Mouse (Mus musculus) right cerebral cortex, postnatal 14 days (tissue): ENCODE results near the gene Trim29.

Source experiments
- DNase-seq: peaks from one replicate; pipeline ENCODE4 v3.0.0; 2022

Gene Trim29

DNA sequence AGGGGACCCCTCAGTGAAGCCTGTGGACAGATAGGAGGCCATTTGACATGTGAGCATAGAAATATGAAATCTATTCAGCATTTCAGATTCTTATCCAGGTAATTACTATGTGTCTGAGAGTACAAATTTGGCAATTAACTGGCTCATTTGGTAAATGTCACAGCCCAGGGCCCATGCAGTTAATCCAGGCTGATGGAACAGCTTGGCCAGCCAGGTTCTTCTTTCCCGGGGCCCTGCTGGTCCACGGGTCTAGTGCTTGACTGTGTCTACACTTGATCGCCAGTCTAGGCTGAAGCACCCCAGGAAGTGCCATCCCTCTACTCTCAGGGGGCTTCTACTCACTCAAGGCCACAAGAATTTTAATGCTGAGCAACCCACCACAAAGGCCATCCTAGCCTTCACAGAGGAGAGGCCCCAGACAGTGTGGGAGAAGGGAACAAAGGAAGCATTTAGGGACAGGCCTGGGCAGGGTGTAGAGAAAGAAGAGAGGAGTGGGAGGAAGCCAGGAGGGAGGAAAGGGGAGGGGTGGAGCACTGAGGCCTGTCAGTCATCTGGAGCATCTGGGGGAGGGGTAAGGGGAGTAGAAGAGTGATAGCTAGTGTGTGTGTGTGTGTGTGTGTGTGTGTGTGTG lies 4.8 kb downstream of the Trim29 start:
- DNase-seq: no peak

DNA sequence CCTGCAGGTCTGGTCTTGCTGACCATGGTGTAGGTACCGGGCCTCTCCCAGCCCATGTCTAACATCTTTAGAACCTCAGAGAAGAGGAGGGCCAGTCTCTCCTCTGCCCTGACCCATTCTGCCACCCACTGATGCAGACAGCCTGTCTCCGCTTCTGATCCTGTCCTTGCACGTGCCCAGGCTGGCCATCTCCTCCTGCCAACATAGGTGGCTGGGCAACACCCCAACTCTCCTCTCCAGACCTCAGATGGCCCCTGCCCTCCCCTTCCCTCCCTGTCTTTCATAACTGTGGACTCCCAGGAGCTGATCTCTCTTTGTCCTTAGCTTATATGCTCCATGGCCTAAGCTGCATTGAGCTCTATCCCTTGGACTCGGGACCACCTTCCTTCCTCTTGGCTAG lies 5.8 kb downstream of the Trim29 start:
- DNase-seq: no peak

DNA sequence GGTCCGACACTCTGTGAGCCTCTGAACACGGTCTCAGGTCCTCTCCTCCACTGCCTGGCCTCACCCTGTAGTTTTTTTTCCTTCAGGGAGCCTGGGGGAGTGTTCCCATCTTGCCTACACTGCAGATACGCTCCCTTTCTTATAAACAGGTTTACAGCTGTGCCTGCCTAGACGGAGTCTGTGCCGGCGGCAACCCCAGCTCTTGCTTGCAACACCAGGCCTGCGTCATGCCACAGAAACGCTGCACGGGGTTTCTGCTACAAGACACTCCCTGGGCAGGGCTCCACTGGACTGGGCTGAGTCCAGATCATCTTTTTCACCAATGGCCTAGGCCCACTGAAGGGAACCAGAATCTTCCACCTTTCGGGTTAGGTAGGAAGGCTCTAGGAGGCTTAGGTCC lies 8.0 kb downstream of the Trim29 start:
- DNase-seq: no peak

DNA sequence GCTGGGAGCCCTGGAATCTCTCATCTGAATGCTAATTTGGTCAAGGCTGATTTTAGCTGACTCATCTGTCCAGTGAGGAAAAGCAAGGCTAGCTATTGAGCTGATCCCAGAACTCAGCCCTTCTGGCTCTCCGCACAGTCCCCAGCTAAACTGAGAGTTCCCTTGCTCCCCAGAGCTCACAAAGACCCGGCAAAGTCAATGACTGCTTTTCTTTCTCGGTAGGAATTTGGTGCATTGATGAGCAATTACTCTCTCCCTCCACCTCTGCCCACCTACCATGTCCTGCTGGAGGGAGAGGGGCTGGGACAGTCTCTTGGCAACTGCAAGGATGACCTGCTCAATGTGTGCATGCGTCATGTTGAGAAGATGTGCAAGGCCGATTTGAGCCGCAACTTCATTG lies 11.3 kb downstream of the Trim29 start:
- DNase-seq: no peak

DNA sequence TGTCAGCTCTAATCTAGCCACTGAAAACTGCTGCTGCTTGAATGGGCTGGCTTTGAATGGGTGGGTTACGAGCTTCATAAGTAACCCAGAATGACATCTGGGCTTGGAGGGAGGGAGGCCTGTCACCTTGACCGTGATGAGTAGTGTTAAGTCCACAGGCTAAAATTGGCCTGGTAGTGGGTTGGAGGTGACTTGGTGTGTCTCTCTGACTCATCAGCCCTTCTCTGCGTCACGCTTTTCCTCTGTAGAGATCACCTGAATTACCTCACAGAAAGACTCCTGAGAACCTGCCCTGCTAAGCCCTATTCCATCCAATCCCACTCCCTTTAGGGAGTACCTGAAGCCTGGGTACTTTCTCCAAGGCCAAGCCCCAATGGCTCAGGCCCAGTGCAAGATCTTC lies 12.0 kb downstream of the Trim29 start:
- no peak for DNase-seq

DNA sequence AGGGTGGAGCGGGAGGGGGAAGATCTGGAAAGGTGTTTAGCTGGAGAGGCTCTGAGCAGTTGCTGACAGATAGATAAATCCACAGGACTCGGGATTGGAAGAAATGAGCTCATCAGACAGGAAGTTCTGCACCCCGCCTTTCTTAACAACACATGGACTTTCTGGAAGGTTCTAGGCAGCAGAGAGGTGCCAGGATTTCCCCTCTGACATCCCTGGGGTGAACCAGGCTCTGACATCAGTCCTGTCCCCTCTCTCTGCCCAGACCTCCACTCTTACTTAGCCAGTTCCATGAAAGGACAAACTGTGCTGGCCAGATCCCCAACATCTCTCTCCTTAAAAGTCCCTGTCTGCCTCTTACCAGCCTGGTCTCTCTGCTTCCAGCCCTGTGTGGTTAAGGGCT lies 14.8 kb downstream of the Trim29 start:
- DNase-seq: no peak

DNA sequence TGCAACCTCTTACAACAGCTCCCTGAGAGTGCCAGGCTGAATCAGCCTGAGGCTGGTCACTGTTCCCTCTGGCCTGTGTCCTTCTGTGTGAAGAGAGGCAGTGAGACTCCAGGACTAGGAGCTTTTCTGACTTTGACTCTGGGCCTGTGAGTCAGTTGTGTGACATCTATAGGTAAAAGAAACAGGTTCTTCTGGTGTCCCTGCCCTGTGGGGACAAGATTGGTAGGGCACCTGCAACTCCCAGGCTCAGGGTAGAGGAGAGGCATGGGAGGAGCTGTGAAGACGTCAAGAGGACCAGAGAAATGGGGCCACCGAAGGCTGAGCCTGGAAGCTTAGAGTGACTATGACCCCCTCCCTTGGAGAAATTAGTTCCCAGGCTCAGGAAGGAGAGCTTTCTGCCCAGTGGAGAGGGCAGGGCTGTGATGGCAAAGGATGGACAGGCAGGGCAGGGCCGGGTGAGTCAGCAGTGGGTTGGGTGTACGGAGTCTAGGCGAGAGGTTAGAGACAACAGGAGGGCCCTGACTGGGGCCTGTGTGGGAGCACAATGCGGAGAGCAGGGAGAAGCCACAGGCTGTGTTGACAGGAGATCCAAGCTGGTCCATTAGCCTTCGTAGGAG lies 15.5 kb downstream of the Trim29 start:
- DNase-seq: no peak

DNA sequence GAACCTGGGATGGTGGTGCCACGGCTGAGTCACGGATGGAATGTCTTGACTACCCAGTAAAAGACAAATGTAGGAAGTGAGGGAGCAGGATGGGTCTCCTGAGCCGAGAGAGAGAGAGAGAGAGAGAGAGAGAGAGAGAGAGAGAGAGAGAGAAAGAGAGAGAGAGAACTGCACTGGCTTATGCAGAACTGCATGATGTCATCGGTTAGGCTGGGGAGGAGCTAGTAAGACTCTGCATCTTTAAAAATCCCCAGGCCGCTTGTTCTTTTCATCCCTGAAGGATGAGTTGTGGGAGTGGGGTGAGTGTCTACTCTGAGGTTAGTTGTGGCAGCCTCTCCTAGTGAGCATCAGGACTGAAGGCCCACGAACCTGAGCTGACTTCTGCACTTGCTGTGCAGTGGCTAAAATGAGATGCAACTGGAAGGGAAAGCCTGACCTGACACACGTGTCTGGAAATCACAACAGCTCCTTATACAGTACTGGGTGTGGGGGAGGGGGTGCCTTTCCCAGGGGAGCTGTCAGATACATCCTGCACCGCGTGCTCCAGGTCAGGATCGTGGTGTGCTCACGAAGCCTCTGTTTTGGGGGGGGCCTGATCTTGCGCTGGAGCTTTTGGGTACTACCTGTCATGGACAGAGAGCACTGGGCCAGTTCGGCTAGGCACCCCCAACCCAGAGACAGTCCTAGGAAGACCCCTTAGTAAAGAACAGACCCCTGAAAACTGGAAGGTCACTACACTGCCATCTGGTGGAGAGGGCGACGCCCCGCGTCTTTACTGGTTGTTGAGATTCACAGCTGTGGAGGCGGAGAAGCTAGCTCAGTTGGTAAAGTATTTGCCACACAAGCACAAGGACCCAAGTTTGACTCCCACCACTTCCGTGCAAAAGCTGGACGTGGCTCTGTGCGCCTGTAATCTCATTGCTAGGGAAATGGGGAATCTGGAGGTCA lies 16.8 kb downstream of the Trim29 start:
- DNase-seq: no peak

DNA sequence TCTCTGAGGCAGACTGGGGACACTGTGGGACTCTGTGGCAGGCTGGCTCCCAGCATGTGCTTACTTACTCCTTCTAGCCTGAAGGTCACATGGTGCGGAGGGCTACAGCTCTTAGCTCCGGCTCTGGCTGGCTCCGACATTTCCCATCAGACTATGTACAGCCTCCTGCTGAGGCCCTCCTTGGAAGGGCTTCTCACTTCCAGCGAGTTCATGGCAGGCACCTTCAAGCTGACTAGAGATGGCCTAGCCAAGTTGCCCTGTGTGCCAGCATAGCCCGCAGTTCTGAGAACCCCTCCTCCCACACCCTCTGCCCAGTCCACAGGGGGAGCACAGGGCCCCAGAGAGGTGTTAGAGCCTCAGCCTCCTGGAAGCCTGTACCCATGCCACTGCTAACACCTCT lies 19.8 kb downstream of the Trim29 start:
- no peak for DNase-seq

DNA sequence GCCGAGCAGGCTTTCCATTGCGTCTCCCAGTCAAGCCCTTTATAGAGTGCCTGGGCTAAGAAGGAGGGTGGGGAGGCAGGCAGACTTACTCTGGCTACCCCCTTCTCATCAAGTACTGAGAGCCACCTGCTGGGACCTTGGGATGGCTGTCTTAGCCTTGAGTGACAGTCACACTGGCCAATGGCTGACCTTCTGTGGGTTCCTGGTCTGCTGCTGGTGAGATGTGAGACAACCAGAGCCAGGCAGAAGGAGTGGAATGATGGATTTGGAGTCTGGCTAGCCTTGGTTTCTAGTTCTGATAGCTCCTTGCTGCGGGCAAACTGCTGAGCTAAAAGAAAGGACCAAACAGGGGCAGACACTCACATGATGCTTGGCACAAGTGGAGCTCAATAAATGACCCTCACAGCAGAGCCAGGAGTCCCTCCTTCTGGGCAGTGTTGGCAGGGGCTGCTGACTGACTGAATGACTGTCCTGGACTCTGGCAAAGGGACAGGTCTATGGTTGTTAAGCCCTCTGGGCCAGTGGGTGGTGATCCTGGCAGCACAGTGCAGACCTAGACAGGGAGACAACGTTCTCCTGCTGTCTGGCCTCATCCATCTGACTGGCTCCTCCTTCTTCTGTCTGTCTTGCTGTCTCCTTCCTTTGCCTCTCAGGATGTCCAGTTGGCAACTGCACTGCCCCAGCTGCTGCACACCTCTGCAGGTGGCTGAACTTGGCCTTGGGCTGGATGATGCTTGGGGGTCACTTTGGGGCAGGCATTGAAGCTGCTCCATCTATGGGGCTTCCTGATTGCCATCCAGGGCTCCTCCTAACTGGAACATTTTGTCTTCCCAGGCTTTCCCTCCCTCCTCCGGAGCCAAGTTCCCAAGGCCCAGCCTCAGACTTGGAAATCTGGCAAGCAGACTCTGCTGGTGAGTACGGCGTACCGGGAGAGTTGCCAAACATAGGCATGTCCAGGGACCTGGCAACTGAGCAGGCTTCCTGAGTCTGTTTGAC lies 21.1 kb downstream of the Trim29 start:
- DNase-seq: peak; percentile 43

DNA sequence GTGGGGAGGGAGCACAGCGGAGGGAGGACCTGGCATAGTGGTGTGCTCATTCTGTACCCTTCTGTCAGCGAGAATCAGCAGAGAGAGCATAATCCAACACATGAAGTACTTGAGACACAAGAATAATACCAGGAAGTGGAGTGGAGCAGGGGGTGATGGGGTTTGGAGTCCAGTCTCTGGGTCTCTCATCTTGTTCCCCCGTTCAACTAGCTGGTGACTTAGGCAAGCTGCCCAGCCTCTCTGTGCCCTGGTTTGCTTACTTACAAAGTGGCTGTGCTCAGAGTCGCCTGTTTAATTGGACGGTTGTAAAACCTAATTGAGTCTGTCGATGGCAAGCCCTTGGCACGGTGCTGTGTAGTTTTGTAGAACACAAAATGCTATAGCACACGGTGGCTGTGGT lies 23.8 kb downstream of the Trim29 start:
- DNase-seq: no peak

DNA sequence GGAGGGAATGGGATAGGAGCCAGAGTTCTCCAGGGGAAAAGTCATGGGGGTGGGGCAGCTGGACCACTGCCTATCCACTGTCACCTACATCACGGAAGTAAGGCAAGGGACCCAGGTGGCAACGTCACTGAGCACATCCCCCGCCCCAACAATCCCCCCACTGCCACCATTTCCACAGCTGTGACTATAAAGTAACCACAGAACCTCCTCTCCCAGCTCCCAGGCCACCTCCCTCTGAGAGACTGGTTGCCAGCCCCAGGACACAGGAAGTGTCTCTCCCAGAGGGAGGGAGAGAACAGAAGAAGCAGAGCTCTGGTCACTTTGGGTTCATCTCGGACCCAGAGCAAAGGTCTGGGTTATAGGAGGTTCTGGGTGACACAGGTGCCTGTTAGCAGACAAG lies 27.0 kb downstream of the Trim29 start:
- no peak for DNase-seq

DNA sequence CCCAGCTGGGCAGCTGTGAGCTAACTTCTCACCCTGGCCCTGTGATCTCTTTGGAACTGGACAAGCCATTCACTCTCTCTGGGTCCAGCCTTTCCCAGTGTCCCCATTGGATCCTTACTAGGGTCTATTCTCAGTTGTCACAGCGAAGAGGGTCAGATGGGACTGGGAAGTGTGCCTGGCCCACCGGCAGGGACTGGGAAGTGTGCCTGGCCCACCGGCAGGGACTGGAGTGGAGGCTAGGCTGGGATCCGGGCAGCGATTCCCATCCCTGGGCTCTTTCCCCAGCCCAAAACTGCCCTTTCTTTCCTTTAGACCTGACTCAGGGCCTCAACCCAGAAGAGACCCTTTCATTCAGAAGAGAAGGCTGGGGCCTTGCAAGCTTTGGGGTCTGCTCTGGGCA lies 27.4 kb downstream of the Trim29 start:
- no peak for DNase-seq

DNA sequence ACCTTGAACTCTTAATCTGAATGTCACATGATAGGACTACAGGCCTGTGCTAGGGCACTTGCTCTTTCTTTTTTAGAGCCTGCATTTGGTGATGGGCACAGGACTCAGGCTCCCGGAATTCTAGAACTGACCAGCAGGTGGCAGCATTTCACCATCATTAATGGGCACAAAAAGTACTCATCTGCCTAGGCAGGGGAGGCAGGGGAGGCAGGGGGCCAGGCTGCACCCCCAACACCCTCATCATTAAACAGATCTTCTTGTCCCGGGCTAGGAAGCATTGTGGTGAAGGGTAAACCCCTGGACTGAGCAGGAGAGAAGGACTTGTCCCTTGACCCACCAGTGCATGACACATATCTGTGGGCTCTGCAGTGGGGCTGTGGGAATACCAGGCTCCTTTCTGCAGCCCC lies 29.0 kb downstream of the Trim29 start:
- peak; percentile 83 for DNase-seq

DNA sequence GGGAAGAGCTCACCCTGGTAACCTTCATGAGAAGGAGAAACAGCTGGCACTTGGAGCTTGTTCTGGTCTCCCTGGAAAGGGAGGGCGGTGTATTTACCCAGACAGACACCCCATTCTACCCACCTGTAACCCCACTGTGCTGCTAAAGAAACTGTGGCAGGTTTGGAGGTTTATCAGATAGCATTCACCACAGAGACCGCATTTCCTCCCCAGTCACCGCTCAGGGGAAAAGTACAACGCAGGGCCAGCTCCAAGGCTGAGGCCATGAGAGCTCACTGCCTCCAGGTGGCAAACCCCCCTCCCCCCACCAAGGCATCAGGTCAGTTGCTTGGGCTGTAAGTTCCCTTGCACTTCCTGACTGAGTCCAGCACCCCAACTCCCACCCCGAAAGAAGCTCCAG lies 39.4 kb downstream of the Trim29 start:
- no peak for DNase-seq

DNA sequence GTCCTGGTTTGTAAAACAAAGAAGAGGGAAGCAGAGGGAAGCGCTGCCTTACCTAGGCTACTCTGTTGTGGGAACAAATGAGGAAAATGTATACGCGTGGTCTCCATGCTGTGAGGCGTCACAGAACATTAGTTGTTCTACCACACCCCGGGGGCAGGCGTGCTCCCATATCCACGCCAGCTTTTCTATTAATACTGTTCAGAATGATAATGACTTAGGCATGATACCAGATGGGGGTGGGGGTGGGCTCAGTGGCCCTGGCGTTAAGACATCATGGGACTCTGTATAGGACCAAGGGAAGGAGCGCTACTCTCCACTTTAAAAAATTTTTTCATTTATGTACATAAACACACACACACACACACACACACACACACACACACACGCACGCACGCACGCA lies 40.4 kb downstream of the Trim29 start:
- no peak for DNase-seq

DNA sequence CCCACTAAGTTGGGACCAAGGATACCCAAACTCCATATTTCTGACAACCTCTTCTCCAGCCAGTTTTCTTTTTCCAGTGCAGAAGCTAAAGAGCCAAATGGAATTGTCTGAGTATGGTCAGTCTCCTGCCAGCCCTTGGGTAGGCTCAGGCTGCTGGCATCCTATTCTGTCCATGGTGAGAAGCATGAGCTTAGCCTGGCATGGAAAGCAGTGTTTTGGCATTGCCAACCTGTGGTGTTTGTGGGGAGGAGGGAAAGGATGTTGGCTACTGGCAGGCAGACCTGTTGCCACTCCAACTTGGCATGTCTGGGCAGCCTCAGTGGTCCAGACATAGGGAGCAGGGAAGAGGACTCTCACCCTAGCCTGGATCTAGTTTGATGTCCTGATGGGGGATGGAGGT lies 46.4 kb downstream of the Trim29 start:
- no peak for DNase-seq

DNA sequence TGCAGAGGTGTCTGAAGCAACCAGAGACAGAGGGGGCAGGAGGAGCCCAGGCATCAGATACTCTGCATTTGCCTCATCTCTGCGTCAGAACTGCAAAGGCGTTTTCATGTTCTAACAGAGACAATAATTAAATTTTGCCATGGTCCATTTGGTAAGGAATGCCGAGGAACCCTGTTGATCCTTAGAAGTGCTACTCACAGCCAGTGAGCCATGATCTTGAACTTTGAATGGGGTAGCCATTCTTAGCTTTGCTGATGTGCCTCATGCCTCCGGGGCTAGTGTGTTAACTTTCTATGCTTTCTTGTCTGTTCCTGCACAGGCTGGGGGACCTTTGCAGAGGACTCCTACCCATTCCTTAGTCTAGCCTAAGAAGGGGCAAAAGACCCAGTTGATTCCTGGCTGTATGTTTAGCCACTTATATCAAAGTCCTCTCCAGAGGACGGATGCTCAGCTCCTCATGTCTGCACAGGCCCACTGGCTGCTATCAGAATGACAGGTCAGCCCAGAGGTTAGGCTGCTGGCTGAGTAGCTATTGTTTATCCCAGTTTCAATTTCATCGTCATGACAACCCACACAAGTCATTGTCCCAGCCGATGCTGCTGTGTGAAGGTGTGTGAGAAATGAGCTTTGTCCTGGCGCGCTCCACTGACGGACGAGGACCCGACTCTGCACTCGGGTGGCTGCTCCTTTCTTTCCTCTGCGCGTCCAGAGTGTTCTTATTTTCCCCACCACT lies 48.1 kb downstream of the Trim29 start:
- DNase-seq: no peak

DNA sequence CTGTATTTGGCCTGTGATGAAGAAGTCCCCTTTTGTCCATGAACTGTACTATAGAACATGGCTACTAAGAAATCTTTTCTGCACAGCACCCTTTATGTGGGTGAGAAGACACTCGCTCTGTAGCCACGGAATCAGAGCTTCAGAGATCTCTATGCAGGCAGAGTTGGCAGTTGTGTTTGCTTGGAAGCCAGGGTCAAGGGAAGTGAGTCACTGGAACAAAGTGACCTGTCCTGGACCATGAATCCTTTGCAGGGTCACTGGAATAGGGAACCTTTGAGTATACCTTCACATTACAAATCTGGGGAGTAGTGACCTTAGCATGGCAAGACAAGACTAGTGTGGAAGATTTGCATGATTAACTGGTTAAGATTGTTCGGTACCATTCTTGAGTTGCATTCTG lies 58.1 kb downstream of the Trim29 start:
- DNase-seq: no peak

DNA sequence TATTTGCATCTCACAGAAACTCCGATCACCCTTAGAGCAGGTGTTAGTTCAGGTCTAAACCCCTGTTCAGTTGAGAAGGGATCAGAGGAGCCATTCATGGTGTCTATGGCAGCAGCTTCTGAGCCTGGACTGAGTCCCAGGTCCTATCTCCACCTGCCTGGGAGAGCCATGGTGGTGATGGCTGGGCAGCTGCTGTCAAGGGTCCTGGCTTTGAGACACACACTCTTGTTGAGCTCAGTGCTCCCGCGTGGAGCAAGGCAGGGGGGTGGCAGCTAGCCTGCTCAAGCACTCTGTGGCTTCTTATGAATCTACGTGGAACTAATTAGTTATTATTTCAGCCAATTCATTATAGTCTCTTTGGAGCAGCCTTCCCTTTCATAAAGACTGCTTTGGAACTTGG lies 73.2 kb downstream of the Trim29 start:
- no peak for DNase-seq

DNA sequence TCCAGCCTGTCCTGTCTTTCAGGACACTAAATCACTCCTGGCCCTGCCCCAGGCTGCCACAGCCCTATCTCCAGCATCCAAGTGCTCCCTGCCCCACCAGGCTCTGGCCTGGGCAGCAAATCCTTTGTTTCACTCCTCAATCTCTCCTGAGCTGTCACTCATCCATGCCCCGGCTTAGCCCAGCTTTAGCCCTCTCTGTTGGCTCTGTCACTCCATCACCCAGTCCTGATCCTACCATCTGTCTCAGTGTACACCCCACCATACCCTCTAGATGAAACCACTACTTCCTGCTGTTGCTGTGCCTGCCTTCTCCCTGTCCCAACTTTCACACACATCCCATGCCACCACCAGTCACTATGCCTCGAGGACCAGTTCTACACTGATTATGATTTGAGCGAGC lies 73.8 kb downstream of the Trim29 start:
- DNase-seq: no peak
